Mouse (Mus musculus): ENCODE measurements around the gene Cgn.
"Not testable (repeated sequence)": the region's sequence is repeated elsewhere in the genome, so short reads cannot be mapped to it uniquely, and the experiment has no call there.

The Cgn gene

DNA sequence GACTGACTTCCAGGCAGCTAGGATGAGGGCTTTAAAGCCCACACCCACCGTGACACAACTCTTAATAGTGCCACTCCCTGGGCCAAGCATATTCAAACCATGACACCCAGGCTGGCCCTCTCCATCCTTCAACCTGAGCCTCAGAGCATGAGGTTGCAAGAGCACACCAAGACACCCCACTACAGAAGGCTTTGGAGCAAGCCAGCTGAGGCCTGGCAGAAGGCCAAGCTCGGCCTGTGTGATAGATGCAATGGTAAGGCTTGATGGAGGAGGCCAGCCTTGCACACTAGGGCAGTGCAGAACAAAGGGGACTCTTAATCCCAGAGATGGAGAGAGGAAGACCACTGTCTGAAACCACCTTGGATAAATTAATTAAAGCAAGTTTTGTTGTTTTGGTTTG, 3.2 kb upstream of the Cgn start:
- DNase-seq (ENCODE audit: low spot score in 2 of 2): no peak

DNA sequence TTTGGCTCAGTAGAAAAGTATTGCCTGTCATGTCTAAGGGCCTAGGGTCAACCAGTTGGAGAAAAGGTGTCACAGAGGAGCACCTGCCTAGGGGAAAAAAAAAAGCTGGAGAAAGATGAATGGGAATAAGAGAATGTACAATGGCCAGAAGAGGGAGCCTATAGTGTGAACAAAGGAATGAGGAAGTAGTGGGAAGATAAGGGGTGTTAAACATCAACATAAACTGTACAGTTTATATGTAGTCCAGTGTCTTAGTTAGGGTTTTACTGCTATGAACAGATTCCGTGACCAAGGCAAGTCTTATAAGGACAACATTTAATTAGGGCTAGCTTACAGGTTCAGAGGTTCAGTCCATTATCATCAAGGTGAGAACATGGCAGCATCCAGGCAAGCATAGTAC, 2.8 kb upstream of the Cgn start:
- no peak for DNase-seq (ENCODE audit: low spot score in 2 of 2)

DNA sequence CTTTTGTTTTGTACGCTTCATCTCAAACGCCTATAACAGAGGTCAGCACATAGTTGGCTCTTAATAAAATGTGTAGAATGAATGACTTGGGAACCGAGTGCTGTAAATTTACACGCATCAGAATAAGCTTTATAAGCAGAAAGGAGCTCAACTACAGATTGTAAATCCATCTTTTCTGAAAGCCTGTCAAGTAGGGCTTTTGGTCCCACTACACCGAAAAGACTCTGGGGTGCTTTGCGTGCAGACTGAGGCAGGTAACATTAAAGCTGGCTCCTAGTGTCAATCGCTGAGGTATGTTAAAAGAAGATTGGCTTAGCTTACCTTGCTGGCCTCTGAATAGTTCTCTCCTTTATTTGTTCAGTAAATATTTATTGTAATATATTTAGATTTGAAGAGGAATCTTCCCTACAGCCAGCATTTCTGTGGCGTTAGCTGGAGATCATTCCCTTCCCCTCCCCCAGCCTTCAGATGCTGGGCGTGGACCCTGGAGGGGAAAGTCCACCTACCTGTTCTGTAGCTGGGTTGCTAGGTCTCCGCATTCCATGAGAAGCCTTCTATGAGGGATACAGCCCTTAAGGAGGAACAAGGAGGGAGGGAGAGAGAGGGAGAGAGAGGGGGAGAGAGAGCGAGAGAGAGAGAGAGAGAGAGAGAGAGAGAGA, 959 bp upstream of the Cgn start:
- no peak for DNase-seq (ENCODE audit: low spot score in 2 of 2)

DNA sequence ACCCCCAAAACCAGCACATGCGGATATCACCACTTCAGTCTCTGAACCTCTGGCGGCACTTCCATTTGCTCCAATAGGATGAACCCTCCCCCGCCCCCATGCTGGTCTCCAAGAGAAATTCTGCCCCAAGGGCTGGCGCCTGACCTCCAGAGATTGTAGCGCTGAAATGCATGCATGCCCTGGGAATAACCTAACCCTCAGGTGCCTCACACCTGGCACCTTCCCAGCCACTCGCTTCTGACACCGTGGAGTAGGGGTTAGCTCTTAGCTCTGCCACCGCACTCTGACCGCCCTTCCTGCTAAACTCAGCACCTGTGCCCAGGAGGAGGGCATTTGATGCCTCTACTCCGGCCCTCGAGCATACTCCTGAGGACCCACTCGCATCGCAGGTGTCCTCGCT, 334 bp downstream of the Cgn start:
- no peak for DNase-seq (ENCODE audit: low spot score in 2 of 2)

DNA sequence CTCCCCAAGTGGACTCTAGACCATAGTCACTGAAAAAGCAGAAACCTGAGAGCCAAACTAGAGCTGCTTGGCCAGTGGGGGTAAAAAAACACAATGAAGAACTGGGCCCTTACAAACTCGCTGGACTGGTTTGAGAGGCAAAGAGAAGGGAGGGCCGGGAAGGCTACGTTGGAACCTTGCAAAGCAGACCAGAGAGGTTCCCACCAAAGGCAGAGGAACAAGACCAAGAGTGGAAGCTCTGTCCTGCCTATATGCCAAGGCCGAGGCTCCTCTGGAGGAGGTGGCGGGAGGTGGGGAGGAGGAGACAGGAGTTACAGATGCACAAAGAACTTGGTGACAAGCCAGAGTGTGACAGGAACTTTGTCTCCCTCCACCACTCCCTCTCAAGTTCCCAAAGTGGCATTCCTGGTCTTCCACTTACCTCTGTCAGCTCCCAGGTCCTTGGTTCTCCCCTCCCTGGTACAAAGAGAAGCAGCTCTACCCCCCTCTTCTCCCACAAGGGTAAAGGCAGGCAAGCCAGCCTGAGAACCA, 2.1 kb downstream of the Cgn start:
- no peak for DNase-seq (ENCODE audit: low spot score in 2 of 2)

DNA sequence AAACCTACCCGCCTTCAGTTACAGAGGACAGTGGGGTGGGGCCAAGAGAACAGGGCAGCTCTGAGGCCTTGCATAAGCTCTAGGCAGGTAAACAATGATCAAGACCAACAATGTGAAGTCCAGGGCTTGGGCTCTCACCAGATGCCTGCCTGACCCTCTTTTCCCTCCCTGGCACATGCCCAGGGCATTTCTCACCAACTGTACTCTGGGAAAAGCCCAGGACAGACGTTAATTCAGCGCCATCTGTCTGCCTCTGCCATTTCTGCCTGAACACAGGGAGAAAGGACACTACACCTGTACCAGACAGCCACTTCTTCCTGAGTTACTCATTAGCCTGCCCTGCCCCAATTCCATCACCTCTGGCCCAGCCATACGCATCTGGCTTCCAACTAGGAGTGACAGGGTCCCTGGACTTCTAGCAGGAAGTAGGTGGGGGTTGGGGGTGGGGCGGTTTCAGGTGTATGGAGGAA, 2.8 kb downstream of the Cgn start:
- no peak for DNase-seq (ENCODE audit: low spot score in 2 of 2)

DNA sequence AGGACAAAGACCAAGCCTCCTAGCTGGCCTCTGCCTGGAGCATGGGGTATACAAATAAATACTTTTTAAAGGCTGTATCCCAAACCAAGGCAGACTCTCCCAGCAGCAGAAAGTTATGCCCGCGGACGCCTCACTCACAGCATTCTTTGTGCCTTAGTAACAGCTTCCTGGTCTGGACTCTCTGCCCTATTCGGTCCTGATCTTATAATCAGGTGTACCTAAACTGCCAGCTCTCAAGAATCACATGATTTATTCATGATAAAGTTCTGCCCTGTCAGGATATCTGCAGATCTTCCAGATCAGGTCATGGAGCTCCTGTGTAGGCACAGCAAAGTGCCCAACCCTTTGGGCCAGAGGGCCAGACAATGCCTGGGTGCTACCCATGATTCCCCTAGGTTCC, 3.4 kb downstream of the Cgn start:
- DNase-seq (ENCODE audit: low spot score in 2 of 2): no peak

DNA sequence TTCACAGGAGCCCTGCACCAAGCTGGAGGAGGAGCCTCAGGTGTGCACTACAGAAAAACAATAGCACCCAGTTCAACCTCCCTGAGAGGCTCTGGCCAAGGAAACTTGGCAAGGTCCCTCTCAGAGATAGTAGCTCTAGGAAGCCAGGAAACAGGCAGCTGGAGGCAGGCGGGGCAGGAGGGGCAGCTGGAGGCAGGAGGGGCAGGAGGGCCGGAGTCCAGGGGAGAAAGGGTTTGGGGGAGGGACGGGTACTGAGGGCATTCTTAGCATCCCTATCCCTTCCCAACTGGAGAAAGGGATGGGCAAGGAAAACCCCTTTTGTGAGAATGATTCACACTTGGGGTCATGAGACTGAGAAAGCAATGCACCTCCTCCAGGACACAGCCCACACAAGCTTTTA, 4.9 kb downstream of the Cgn start:
- DNase-seq (ENCODE audit: low spot score in 2 of 2): no peak

DNA sequence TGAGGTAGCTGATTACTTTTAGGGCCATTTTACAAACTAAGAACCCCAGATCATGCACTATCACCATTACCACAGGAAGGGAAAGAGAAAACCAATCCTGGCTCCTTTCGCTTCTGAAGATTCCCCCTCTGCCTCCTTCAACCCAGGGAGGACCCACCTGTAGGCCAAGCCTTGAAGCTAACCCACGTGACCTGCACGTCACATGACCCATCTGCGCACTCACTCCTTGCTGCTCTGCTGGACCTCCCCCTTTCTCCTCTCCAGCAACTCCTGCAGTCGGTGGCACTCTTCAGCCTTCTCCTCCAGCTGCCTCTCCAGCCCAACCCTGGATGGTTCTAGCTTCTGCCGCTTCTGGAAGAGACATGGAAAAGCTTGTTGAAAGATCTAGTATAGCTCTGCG, 10.4 kb downstream of the Cgn start:
- no peak for DNase-seq (ENCODE audit: low spot score in 2 of 2)

DNA sequence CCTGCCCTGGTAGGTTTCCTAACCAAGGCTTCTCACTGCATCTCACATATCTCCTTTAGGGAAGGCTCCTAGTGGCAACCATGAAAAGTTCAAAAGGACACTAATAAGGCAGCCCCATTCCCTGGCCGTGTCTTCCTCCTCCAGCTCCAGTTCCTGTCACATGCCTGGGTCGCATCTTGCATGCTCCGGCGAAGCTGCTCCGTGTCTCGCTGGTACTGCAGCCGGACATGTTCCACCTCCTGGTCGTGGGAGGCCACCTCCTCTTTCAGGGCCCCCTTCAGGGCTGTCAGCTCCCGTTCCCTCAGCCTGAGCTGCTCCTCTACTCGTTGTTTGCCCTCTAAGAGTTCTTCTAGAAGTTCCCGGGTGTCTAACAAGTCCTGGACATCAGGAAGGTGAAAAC, 12.3 kb downstream of the Cgn start:
- DNase-seq (ENCODE audit: low spot score in 2 of 2): peak; percentile 73

DNA sequence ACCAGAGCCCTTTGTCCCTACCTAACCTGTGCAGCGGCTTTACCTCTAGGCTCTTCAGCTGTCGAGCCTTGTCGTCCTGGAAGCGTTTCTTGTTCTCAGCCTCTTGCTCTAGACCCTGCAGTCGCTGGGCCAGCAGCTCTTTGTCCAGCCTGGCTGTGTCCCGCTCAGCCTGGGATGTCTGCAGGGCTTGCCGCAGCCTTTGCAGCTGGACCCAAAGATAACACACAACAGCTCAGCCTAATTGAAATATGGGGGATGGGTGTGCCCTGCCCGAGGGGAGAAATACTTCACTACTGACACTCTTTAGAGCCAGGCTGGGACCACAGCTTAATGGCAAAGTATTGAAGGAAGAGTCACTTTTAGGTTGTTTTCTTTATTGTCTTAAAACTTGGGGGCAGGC, 20.8 kb downstream of the Cgn start:
- not testable (repeated sequence) for DNase-seq (ENCODE audit: low spot score in 2 of 2)

DNA sequence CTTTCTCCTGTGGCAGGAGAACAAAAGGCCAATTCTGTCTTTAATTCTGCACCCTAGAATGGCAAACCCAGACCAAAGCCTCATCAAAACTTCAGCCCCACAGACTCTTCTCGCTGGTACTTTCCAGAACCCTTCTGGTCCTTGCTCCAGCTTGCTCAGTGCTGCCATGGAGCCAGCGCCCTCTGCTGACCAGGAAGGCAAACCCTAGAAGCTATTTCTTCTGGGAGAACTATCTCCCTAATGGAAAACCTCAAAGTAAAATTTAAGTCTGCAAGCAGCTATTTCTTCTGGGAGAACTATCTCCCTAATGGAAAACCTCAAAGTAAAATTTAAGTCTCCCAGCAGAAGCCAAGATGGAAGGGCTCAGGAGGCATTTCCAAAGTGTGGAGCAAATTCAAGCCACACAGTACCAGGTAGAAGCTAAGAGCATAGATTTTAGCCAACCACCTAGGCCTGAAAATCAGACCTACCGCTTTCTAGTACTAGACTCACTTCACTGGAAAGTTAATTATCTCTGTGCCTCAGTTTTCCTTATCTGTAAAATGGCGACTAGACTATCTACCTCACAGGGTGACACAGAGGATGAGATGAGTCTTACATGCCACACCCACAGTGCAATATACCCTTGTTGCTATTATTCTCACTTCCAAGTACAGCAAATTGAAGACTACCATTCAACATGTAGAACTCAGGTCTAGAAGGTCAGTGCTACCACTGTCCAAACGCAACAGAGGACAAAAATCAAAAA, 21.6 kb downstream of the Cgn start:
- not testable (repeated sequence) for DNase-seq (ENCODE audit: low spot score in 2 of 2)

DNA sequence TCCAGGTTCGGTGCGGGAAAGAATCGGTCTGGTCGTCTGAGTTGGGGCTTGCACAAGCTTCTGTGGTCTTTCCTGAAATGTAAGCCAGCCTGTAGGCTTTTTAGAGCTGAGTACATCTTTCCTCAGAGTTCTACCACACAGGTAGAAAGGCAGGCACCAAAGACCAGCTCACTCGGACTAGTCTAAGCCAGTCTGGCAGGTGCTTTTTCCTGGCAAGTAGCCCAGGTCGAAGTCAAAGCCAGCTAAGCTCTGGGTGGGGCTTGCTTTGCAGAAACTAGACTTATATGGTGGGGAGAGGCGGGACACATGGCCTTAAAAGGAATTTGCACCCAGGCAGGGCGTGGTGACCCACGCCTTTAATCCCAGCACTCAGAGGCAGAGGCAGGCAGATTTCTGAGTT, 27.9 kb downstream of the Cgn start:
- DNase-seq (ENCODE audit: low spot score in 2 of 2): peak in 1 of 2 experiments; percentile 30

DNA sequence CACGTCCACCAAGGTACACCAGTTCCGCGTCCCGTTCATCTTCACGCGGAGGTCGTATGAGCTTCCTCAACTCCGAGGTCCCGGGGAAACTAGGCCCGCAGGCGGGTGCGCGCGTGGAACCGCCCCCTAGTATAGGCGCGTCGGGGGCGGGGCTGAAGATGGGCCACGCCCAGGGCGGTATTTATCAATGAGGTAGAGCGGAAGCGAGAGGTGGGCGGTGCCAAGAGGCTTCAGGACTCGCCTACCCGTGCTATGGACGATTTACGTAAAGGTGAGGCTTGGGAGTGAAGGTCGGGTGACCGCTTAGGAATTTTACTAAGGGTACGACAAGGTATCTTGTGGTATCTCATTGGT, 28.3 kb downstream of the Cgn start:
- DNase-seq (ENCODE audit: low spot score in 2 of 2): peak; percentile 55 to 65

DNA sequence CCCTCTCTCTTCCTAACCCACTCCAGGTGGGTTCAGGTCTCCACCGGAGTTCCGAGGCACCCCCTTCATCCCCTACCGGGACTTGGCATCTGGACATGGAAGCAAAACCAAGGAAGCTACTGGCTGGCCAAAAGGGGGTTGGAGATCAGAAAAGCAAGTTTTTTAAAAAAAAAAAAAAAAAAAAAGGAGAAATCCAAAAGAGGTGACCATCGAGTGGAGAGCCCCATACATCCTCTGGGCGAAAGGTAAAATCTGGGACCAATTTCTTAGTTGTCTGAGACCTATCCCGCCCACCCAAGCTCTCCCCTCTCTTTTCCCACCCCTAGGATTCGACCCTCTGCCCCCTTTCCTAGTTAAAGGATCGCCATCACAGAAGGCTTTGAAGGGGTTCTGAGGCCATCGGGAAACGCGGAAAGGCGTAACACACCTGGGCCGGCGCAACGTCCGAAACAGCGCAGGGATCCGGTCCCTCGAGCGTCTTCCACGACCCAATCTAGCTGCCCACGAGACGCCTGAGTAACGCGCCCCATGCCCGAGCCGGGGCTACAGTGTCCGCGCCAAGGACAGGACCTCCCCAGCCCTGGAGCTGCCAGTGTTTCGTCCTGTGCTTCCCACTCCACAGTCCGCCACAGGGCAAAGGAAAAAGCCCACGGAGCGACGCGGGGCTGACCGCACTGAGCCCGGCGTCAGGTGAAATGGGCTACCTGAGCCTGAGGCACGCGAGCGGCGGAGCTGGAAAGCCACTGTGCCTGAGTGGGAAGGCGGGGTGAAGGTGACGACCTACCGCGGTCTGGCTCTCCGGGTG, 28.8 kb downstream of the Cgn start:
- DNase-seq (ENCODE audit: low spot score in 2 of 2): not testable (repeated sequence)

DNA sequence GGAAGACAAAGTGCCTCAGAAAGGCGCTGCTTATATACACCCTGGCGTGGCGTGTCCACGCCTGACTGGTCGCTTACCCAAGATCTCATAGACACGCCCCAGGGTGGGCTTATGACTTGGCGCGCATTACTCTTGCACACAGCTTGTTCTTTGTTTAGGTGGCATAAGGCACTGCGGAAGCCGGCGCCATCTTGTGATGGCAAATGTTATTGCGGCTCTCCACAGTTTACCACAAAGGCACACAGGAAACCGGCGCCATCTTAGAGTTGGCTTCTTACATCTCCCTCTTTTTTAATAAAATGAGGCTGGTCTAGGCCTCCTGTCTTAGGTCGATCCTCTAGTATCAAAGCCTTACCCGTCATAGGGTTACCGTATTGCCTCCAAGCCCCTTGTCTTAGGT, 40.6 kb downstream of the Cgn start:
- no peak for DNase-seq (ENCODE audit: low spot score in 2 of 2)

DNA sequence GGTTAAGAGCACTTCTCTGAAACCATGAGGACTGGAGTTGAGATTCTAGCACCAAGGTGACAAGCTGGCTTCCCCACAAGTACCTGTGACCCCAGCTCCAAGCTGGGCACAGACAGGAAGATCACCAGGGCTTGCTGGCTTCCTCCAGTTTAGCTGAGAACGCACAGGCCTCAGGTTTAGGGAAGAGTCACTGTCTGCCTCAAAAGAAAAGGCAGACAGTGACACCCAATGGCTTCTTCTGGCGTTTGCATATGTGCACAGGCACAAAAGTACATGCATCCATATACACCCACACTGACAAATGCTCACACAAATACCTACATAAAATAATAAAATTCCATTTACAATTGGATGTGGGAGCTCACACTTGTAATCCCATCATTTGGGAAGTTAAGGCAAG, 62.7 kb downstream of the Cgn start:
- not testable (repeated sequence) for DNase-seq (ENCODE audit: low spot score in 2 of 2)

DNA sequence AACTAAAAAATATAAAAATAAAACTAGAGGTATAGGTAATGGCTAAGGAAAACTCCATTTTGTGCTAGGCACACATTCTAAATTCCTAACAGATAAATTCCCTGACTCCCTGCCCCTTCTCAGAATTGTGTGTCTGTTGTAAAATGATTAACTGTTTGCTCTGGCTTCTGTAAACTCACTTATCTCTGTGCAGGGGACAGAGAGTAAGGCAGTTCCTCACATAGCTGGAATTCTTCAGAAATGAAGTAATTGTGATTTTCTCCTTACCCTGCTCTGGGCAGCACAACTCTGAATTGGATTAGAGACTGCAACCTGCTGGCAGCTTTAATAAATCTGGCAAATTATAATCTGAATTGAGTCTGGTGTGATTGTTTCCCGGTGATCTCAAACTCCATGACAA, 68.0 kb downstream of the Cgn start:
- not testable (repeated sequence) for DNase-seq (ENCODE audit: low spot score in 2 of 2)

DNA sequence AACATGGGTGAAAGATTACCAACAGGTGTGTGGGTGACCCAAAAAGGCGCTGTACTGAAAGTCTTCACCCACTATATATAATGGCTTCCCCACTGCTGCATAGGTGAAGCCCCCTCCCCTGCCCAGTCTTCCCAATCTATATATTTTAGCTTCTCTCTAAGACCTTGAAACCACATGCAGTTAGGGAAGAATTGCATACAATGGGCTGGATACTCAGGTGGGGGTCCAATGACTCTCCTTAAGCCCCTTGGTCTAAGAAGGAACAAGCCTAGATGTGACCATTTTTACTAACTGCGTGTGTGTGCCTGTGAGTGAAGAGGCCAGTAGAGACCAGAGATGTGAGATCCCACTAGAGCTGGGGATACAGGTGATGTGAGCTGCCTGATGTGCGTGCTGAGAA, 72.9 kb downstream of the Cgn start:
- not testable (repeated sequence) for DNase-seq (ENCODE audit: low spot score in 2 of 2)

DNA sequence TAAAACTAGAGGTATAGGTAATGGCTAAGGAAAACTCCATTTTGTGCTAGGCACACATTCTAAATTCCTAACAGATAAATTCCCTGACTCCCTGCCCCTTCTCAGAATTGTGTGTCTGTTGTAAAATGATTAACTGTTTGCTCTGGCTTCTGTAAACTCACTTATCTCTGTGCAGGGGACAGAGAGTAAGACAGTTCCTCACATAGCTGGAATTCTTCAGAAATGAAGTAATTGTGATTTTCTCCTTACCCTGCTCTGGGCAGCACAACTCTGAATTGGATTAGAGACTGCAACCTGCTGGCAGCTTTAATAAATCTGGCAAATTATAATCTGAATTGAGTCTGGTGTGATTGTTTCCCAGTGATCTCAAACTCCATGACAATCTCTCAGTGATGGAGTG, 75.7 kb downstream of the Cgn start:
- not testable (repeated sequence) for DNase-seq (ENCODE audit: low spot score in 2 of 2)

Data from spleen, postnatal 36 days (tissue).